Mouse (Mus musculus) right cerebral cortex, adult 18-20 months (tissue): ENCODE data around the gene Pcdh15.

Experiments
- DNase-seq: peaks from one replicate; pipeline ENCODE4 v3.0.0; 2022; ENCODE audit warnings: mixed read lengths

Pcdh15 gene

DNA sequence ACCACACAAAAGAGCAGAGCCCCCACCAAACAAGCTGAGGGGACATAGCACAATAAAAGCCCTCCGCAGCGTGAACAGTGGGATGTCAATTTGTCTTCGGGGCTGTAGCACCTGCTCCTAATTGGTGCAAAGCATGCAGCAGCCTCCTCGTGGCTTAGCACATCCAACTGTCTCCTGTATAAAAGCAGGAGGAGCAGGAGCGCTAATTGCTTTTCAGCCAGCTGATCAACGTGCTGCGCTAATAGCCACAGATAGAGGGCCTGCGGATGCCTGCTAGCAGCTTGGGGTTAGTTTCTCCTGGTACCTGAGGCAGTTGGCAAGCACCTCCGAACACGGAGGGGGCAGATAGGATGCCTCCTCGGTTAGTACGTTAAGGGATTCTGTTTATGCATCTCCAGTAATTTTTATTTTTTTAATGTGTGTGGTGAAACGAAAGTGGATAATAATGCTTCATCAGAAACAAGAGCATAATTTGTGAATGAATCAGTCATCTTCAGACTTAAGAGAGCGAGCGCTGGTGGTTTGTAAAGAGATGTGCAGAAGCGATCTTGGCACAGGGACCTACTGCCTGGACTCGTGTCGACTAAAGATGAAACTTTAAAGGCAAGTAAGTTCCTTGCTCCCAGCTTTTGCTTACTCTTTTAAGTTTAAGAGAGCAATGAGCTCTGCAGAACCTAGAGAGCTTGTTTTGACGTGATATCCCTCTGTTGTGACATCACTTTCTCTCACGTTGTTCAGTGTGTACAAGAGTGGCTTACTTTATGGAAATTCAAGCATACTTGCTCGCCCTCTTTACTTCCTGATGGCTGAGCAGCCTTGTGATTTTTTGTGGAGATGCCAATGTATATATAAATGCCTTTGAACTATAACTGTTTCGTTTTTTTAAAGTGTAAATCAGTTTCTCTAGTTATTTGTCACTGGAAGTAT, 722.8 kb downstream of the Pcdh15 start:
- DNase-seq, result peak; percentile 30

DNA sequence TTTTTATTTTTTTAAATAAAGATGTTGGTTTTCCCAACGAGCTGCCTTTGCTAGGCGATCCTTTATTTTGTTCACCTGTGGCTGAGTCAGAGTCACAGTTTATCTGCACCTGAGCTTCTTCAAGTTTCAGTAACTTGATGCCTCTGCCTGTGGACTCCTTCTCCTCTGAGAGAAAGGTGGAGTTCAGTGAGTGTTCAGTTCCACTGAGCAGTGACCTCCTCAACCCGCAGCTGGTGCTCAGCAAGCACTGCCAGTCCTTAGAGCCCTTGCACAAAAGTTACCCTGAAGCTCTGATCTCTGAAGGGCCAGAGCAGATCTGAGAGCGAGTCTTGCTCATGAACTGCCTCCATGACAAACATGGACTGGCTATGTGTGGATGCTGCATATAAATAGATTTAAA, 724.1 kb downstream of the Pcdh15 start:
- DNase-seq, result no peak

DNA sequence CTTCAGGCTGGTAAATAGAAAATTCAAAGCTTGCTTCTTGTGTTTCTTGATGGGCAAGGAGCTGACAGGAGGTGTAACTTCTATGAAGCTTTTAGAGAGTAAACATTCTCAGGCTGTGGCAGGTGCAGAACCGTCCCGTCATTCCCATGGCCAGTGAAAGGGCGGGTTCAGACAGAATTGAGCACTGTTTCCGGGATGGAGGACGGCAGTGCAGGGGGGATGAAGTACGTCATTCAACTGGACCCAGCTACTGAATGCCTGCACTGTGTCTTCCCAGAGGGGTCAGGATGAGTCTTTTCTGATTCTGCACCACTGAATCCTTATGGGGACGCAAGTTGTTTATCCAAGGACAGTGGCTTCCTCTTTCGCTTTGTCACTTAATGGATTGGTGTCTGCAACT, 727.2 kb downstream of the Pcdh15 start:
- DNase-seq, result peak; percentile 33

DNA sequence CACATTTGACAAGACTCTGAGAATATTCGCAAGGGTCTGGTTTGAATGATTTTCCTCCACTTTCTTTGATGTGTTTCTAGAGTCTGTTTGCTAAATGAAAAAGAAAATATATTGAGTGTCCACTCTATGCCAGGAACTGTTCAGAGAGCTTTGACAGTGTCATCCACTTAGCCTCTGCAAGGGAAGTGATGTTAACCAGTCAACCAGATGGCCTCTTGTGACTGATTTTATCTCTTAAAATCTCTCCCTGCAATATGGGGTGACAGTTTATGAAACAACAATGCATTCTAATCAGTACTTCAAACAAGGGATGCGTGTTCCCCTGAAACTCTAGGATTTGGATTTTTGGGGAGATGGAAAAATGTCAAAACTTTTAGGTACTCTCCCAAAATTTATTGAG, 729.6 kb downstream of the Pcdh15 start:
- no peak for DNase-seq

DNA sequence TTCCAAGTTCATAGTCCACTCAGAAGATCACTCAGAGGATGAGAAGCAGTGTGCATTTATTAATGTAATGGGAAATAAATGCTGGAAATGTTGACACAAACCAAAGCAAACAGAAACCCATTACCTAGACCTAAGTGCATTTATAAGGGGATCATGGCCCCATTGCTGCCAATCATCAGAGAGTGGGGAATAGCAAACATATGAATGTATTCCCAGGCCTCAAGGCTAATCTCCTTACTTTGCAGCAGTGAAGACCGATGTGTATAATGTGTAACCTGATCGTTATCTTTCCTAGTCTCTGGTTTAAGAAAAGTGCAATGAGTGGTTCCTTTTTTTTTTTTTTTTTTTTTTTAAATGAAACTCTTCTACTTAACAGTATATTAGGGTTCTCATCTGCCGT, 745.9 kb downstream of the Pcdh15 start:
- DNase-seq, result no peak

DNA sequence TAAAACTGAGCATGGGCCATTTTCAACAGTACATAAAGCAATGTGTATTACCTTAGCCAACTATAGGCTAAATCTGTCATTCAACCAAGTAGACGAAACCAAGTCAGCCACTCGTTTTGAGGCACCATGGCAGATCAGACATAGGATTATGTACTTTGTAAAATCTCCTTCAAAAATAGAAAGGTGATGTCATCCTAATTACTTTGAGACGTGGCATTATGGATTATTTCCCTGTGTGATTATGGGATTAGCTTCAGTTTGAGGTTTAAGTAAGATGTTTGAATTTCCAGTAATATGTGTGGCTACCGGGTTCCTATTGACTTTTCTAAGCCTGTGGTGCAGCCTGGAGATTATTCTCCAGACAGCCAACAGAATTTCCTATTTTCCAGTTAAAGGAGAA, 763.0 kb downstream of the Pcdh15 start:
- DNase-seq, result no peak

DNA sequence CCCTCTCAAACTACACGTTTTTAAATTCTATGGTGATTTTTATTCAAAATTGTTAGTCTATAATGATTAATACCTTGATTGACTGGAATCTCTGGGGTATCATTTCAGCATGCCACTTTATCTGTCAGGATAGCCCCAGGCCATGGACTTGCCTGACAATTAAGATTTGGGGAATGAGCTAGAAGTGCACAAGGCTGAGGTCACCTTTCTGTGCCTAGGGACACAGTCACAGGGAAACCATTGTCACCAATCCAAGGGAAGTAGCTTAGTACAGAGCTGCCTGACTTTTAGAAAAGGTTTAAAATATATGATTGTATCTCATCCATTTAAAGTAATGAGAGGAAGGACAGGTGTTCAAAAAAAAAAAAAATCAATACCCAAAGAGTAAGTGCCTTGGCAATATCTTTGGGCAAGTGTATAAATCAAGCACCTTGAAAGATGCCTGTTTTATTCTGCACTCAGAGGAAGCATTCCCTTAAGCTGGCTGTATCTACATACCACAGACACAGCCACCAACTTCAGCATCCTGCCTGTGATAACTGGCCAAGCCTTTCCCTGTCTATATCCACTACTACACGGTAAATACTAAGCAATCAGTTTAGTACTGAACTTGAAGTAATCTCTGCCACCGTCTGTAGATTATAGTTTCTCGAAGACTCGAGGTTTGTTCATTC, 779.0 kb downstream of the Pcdh15 start:
- DNase-seq, result no peak

DNA sequence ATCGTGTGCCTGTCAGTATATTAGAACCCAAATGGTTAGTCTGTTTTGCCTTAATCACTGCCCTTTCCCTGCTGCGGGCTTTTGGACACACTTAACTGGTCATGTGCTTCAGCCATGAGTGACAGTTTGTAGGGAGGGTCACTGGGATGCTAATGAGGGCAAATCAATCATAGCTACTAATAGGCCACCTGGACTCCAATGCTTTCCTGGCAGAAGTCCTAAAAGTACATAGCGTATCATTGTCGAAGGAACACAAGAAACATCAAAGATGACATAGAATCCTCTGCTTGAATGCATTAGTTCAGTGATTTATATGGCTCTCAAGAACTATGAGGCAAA, 779.6 kb downstream of the Pcdh15 start:
- no peak for DNase-seq

DNA sequence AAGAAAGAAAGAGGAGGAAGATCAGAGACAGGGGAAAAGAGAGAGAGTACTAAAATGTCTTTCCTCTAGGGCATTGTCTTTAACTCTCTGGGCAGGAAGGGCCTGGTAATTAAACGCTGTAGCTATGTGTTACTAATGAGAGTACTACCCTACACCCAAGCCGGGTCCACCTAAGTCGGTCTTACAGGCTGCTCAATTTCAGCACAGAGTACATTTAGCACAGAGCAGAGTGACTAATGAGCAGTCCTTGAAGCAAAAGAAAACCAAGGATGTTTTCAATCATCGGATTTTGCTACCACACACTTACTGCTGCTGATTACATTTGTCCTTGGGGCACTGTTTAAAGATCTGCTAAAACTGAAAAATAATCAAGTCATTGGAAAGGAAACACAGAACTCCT, 788.6 kb downstream of the Pcdh15 start:
- DNase-seq, result no peak

DNA sequence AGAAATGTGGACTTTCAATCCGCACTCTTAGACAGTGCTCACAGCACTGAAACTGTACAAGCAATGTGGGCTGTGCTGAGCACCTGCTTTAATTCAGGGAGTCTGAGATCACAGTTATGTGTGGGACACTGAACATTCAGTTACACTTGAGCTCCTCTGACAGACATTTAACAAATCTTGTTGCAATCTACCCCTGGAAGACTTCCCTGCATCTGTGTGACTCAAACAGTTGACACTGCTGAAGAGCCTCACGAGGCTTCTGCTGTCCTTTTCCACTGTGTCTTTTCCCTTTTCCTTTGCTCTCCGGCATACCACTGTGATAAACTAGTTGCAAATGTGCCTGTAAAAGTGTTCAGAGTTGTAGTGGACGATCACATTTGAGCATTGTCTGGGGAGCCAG, 793.1 kb downstream of the Pcdh15 start:
- DNase-seq, result no peak

DNA sequence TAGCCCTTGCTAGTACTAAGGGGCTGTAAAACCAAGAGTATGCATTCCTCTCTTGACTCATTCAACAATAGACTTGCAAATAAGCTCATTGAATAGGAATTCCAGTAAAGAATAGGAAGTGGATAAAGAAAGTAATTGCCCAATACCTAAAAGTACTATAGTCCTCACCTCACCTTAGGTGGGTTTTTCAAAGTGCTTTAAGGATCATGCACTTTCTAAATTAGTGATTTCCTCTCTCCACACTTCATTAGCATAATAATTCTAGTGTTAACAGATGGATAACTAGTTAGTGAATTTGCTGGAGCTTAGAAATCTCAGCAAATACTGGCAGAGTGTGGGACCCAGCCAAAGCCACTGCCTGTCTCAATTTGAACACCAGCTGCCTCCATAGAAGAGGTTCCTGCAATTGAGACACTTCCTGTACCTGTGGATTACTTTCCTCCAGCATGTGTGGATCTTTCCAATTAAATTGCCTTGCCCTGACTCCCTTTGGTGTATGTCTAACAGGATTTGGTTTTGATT, 797.0 kb downstream of the Pcdh15 start:
- DNase-seq, result no peak

DNA sequence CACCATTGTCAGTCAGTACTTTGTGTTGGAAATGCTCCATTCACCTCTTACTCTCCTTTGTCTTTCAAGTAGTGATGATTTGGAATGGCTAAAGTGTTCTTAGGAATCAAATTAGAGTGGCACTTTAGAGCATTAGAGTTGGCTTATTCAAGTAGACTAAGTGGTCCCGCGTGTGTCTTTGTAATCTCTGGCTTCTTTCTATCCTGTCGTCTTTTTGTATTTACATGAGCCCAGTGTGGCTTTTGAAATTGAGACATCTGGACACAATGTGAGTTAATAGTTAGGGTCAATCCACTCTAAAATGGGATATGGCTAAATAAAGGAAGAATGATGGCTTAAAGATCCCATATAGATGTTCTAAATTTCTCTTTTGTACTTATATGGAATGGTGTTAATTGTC, 800.0 kb downstream of the Pcdh15 start:
- no peak for DNase-seq

DNA sequence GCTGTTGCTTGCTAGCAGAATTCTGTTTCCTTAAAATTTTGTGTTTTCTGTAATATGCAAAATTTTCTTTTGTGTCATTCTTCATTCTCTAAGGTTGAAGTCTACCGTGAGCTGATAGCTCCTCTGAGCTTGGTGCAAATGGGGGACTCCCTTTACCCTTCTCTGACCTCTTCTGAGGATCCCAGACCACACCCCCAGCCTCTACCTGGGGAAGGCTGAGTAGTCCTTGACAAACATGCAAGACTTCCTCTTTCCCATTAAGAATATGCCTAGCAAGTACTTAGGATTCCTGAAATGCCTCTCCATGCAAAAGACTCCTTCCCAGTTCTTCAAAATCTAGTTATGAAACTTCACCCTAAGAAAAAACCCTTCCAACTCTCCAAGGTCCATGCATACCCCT, 808.5 kb downstream of the Pcdh15 start:
- no peak for DNase-seq

DNA sequence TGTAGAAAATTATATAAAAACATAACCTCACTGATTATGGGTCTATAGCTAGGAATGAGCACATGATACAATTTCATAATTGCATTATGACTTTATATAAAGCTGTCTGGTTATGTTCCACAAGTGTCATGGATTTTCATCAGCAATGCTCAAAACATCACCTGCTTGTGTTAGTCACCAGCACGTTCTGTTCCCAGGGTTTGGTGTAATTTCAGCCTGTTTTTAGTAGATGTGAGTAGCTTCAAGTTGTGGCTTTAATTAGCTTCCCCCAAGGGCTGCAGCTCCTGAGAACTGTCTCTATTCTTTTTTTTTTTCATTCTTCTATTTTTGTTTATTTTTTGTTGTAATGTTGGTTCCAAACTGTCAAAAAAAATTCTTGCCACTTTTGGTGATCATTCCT, 809.4 kb downstream of the Pcdh15 start:
- peak; percentile 36 for DNase-seq

DNA sequence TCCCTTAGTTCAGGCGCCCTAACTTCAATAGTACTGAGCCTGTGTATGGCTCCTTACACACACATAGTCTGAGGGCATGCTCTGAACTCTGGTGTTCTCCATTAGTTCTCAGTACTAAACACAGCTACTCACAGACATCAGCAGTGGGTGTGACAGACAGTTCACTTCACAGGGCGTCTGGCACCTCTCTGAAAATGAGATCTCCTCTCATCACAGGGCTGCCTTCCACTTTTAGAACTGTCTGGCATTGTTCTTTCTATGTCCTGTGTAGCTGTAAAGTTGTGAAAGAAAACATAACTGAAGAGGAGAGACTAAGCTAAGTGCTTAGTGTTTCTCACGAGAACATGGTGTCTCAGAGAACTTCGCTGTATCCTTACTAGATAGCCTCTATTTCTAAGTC, 816.0 kb downstream of the Pcdh15 start:
- peak; percentile 6 for DNase-seq

DNA sequence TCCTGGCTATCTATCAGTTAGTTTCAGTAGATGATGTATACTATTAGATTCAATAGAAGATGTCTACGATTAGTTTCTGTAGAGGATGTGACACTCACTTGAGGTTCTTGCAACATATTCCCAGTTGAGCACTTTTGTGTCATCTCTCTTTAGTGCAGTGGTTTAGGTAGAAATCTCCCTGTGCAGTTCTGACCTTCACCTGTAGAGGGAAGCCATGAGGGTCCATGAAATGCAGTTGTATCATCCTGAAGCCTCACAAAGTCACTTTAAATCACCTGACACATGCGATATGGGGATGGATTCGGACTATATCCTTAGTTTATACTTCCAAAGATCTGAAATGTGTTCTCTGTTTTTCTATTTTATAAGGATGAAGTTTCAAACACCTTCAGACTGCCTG, 822.4 kb downstream of the Pcdh15 start:
- peak; percentile 6 for DNase-seq

DNA sequence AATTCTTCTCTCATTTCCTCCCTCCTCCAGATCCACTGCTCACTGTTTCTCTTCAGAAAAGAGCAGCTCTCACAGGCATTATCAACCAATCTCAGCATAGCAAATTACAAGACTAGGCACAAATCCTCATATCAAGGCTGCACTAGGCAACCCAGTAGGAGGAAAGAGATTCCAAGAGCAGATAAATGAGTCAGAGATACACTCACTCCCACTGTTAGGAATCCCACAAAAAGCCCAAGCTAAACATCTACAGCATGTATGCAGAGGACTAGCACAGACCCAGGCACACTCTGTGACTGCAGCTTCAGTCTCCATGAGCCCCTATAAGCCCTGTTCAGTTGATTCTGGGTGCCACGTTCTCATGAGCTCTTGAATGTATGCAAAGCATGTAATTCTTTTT, 829.5 kb downstream of the Pcdh15 start:
- DNase-seq, result no peak

DNA sequence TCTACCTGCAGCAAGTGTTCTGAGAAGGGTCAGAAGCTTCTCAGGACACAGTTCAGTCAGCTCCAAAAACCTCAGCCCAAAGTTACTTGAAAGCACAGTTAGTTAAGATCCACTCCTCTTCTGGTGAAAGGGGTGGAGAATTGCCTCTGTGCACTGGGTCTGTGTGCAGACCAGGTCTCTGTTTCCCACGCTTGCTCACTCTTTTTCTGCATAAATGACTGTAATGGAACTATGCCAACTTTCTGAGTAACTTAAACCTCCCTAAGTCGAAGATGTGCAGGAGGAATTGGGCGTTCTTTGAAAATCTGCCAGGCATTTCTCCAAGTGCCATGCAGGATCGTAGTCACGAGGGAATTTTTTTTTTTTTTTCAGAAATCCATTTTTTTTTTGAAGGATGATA, 830.6 kb downstream of the Pcdh15 start:
- peak; percentile 33 for DNase-seq

DNA sequence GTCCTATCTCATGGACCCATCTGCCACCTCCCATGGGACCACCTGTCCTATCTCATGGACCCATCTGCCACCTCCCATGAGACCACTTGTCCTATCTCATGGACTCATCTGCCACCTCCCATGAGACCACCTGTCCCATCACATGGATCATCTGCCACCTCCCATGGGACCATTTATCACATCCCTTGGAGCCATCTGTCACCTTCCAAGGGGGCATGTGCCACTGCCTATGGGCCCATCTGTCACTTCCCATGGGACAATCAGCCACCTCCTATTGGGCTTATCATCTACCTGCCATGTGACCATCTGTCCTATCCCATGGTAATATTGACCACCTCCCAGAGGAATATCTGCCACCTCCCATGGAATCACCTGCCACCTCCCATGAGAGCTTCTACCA, 832.0 kb downstream of the Pcdh15 start:
- no peak for DNase-seq

DNA sequence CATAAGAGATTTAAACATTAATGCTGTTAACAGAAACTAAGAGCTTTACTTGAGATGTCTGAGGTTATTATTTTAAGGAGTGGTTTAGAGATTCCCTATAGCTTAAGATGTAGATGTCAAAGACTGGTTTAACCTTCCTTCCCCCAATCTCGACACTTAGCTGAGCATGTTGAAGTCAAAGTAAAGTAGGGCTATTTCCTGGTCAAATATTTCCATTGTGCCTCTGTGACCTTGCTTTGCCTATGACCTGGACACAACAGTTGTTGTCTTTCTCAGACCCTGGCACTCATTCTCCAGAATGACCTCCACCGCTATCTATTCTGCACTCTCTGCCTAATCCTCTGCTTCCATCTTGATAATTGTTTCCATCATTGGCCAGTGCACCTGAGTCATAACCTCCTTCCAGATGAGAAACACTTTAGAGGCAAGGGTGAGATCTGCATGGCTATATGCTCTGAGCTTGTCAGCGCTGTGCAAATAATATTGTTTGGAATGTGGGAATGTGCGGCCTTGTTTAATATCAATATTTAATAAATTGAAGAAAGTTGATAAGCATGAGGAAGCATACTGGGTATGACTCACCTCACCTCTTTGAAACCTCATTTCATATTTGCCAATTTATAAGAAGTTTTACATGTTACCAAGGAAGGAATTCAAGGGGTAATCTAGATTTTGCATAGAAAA, 833.0 kb downstream of the Pcdh15 start:
- no peak for DNase-seq

DNA sequence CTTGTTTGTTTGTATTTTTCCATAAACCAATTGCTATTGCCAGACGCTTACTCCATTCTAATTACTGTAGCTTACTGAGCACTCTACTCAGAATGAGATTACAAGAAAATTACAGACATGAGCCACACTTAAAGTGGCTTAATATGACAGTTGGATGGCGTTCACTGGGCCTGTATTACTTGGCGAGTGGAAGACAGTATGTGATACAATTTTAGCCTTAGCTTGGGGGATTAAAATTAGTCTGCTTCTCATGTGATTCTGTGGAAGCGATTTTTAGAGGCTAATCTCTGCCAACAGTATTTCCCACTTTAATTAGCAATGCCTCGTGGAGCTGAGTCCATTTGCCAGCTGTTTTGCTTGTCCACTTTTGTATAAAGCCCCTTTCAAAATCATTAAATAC, 837.0 kb downstream of the Pcdh15 start:
- DNase-seq, result no peak

DNA sequence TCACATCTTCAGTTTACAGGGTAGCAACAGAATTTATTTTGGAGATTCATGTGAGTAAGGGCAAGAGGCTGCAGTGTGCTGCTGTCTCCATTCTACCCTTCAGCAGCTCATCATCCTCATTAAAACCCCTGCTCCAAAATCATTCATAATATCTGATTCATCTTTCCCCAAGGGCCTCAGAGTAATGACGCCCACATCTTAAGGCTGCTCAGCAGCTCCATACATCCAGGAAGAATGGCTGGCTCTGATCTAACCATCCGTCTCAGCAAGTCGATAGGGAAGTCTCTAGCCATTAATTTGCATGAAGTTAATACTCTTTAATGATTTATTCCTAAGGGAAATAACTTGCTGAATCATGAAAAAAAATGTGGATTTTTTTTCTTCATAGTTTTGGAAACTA, 839.8 kb downstream of the Pcdh15 start:
- no peak for DNase-seq

DNA sequence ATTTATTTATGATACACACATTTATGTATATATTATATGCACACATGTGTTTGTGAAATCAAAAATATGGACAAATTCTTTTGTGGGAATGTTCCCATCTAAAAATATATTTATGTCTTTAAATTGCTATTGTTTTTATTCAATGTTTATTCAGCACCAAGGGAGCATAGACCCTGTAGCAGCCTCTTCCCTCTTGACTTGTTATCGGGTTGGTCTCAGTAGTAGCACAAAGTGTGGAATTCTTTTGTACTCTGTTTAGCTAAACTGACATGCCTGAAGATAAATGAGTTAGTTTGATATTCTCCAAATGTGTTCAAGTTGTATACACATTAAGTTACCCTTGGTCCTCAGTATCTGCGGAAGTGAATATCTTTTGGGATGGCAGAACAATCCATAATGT, 848.7 kb downstream of the Pcdh15 start:
- no peak for DNase-seq

DNA sequence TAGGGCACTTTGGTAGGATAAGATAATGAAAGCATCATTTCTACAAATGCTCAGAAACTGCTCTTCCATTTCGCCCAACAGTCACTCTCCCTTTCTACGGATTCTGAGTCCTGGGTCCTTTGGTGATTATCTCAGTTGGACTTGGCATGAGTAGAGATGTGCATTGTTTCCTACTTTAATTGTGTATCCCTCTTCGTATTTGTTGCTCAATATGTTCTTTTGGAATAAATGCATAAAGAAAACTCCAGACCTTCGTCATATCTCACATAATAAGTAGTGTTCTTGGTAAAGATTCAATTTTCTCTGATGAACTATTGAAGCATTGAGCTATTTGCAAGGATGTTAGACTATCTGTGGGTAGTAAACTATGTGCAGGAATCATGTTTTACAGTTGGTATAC, 854.2 kb downstream of the Pcdh15 start:
- DNase-seq, result no peak
